Mouse (Mus musculus): ENCODE measurements around the gene 5330417H12Rik.

GRCm38 (mm10) chr7:107663621-107664020 lies 38.7 kb upstream of the 5330417H12Rik start:
- no peak for TF ChIP-seq CTCF (IDR thresholded peaks at IDR 0.05; ENCODE audit: low read depth)
- no peak for TF ChIP-seq EP300 (IDR thresholded peaks at IDR 0.05; ENCODE audit: low read depth)
